Mouse (Mus musculus) ovary, adult 10 weeks (tissue): Measurements from ENCODE around the gene 4930544G11Rik. TPM values are rescaled to one million over a fixed set of nuclear protein-coding genes. Genes with fewer than 3 reads are reported as not detected.

ENCODE experiments used
- polyA plus RNA-seq: library from polyadenylated mRNA; stranded (reverse); fragments of 350-450 nt; fragmentation: Illumina TruSeq; extraction: RNeasy Lipid Tissue Mini Kit (QIAGEN cat#74804); gene quantifications from one replicate; pipeline ENCODE4 v1.2.3, GENCODE M21; 2014

The 4930544G11Rik gene
- polyA plus RNA-seq, result not detected

DNA sequence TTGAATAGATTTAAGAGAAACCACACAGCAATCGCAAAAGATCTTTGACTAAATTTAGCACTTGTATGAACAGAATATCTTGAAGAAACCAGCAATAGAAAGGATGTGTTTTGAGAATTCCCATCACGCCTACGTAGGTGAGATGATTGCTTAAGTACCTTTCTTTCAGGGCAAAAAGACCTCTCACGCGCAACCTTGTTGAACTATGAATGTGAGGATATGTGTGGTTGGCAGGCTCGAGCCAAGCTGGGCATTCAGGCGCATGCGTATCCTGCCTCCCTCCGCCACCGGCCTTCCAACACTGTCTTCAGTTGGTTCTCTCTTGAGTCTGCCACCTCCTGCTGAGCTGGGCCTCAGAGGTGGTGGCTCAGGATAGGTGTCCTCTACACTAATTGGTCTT, at the start of gene 4930544G11Rik:
TSS of gene 4930544G11Rik (plus strand) at position 301 of the 400 bp plus-strand sequence.

Other genes with a start within 250 kb of the 4930544G11Rik start
- gene Prdm5, start 173.6 kb upstream of the 4930544G11Rik start, polyA plus RNA-seq, result 19.4 TPM